Mouse (Mus musculus) induced T-regulatory cell, adult 2 months (primary cell): ENCODE data around the gene Lect2.
A peak's percentile ranks its signal among the peaks of the same experiment; 100 is the strongest.

ENCODE experiments used
- DNase-seq: peaks from one replicate; pipeline ENCODE4 v3.0.0-alpha.2; 2012; ENCODE audit warnings: low read depth

The Lect2 gene

GRCm38 (mm10) chr13:56555957-56556356 lies 7.7 kb upstream of the Lect2 start:
- no peak for DNase-seq

- DNase-seq: peak; percentile 28
These were observed 6.1 kb upstream of the Lect2 start for GRCm38 (mm10) chr13:56554409-56554808.

GRCm38 (mm10) chr13:56553923-56554322 lies 5.6 kb upstream of the Lect2 start:
- no peak for DNase-seq

- DNase-seq: no peak
These were observed 3.4 kb upstream of the Lect2 start for GRCm38 (mm10) chr13:56551661-56552060.

GRCm38 (mm10) chr13:56550574-56550973 lies 2.3 kb upstream of the Lect2 start:
- no peak for DNase-seq

GRCm38 (mm10) chr13:56549364-56549763 lies 1.1 kb upstream of the Lect2 start:
- no peak for DNase-seq

- DNase-seq: no peak
These were observed 3.3 kb downstream of the Lect2 start for GRCm38 (mm10) chr13:56544956-56545355.

- no peak for DNase-seq
These were observed 4.5 kb downstream of the Lect2 start for GRCm38 (mm10) chr13:56543805-56544204.

GRCm38 (mm10) chr13:56539846-56540245 lies 8.5 kb downstream of the Lect2 start:
- DNase-seq: no peak

- no peak for DNase-seq
These were observed 11.3 kb downstream of the Lect2 start for GRCm38 (mm10) chr13:56537026-56537425.

GRCm38 (mm10) chr13:56535570-56535969 lies 12.7 kb downstream of the Lect2 start:
- no peak for DNase-seq

- no peak for DNase-seq
These were observed 13.4 kb downstream of the Lect2 start for GRCm38 (mm10) chr13:56534931-56535330.

- no peak for DNase-seq
These were observed 18.6 kb downstream of the Lect2 start for GRCm38 (mm10) chr13:56529685-56530084.

- no peak for DNase-seq
These were observed 19.3 kb downstream of the Lect2 start for GRCm38 (mm10) chr13:56529031-56529430.

- no peak for DNase-seq
These were observed 20.0 kb downstream of the Lect2 start for GRCm38 (mm10) chr13:56528281-56528680.

GRCm38 (mm10) chr13:56527846-56528245 lies 20.5 kb downstream of the Lect2 start:
- no peak for DNase-seq

- no peak for DNase-seq
These were observed 21.4 kb downstream of the Lect2 start for GRCm38 (mm10) chr13:56526871-56527270.

GRCm38 (mm10) chr13:56522821-56523167 lies 25.5 kb downstream of the Lect2 start:
- DNase-seq: no peak

- peak; percentile 86 for DNase-seq
These were observed 26.1 kb downstream of the Lect2 start, which contains the start of gene Fbxl21 for GRCm38 (mm10) chr13:56522081-56522820. Gene Fbxl21 (plus strand): TSS chr13:56522472.

- DNase-seq: no peak
These were observed 31.5 kb downstream of the Lect2 start for GRCm38 (mm10) chr13:56516816-56517215.

GRCm38 (mm10) chr13:56516311-56516710 lies 32.0 kb downstream of the Lect2 start:
- DNase-seq: no peak

GRCm38 (mm10) chr13:56513595-56513994 lies 34.7 kb downstream of the Lect2 start:
- no peak for DNase-seq

GRCm38 (mm10) chr13:56509796-56510195 lies 38.5 kb downstream of the Lect2 start:
- DNase-seq: no peak

GRCm38 (mm10) chr13:56506871-56507496 lies 41.3 kb downstream of the Lect2 start:
- peak; percentile 64 for DNase-seq
